Mouse (Mus musculus) thymus, adult 2 months (tissue): Measurements from ENCODE around the gene Plscr5. TPM values are rescaled to one million over a fixed set of nuclear protein-coding genes. Genes with fewer than 3 reads are reported as not detected.
"Not testable (repeated sequence)": the region's sequence is repeated elsewhere in the genome, so short reads cannot be mapped to it uniquely, and the experiment has no call there.

ENCODE experiments used
- DNase-seq: peaks from one replicate; pipeline ENCODE4 v3.0.0; 2021
- H3K27ac ChIP-seq: fragments of 200-500 bp; 2 replicates; pipeline ENCODE4 v1.5.1; 2012; ENCODE audit warnings: low read length, control low read depth; ENCODE audit not compliant: control insufficient read depth, insufficient read depth
- H3K27me3 ChIP-seq: fragments of 200-500 bp; 2 replicates; pipeline ENCODE4 v1.6.1; 2012; ENCODE audit warnings: mild to moderate bottlenecking, low read length, moderate library complexity, mixed read lengths; ENCODE audit not compliant: control insufficient read depth, insufficient read depth
- H3K36me3 ChIP-seq: fragments of 200-500 bp; 2 replicates; pipeline ENCODE4 v1.6.1; 2012; ENCODE audit warnings: mild to moderate bottlenecking, low read length, moderate library complexity; ENCODE audit not compliant: control insufficient read depth, insufficient read depth
- H3K4me1 ChIP-seq: fragments of 200-500 bp; replicated peaks from 2 replicates; pipeline ENCODE4 v1.6.1; 2012; ENCODE audit warnings: low read length; ENCODE audit not compliant: control insufficient read depth, insufficient read depth
- H3K4me3 ChIP-seq: fragments of 200-500 bp; 2 replicates; pipeline ENCODE4 v1.5.1; 2012; ENCODE audit warnings: mild to moderate bottlenecking, low read length, control low read depth, moderate library complexity; ENCODE audit not compliant: control insufficient read depth, insufficient read depth
- CTCF ChIP-seq: fragments of 200-500 bp; IDR thresholded peaks from 2 replicates; pipeline ENCODE4 v1.5.1; 2012; ENCODE audit warnings: mild to moderate bottlenecking, control low read depth, low read length, moderate library complexity, borderline replicate concordance; ENCODE audit not compliant: control insufficient read depth, poor library complexity, insufficient read depth; ENCODE audit errors: extremely low read depth
- POLR2A ChIP-seq: fragments of 200-500 bp; IDR thresholded peaks from 2 replicates; pipeline ENCODE4 v1.6.1; 2012; ENCODE audit warnings: mild to moderate bottlenecking, low read length, control low read depth, moderate library complexity; ENCODE audit not compliant: control insufficient read depth, poor library complexity, insufficient read depth; ENCODE audit errors: extremely low read depth
- WGBS: fragments of 180-500 bp; shearing (Covaris S2); methylation state at CpG from one replicate; pipeline ENCODE4 v1.1.7; 2018; 5-methylcytosine and 5-hydroxymethylcytosine counted together
- polyA plus RNA-seq: library from polyadenylated mRNA; depleted of rRNA; stranded (reverse); fragments of >200 nt; gene quantifications from 2 replicates; pipeline ENCODE4 v1.2.3, GENCODE M21; 2012; rRNA removed

Gene Plscr5
- polyA plus RNA-seq, result 0.10 and 0.27 TPM in 2 replicates

DNA sequence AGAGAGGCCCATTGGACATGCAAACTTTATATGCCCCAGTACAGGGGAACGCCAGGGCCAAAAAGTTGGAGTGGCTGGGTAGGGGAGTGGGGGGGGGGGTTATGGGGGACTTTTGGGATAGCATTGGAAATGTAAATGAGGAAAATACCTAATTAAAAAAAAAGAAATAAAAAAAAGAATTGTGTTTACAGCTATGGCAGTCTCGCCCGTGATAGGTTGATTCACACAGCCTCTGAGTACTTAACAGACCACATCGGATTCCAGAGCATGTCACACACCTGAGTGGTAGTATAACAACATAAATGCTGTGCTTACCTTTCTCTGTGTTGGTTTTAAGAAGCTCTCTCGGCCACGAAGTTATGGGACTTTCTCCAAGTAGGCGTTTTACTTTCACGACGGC is at the start of gene Plscr5:
Plscr5 (plus strand) TSS at position 301 of the 400 bp plus-strand sequence.
- not testable (repeated sequence) for H3K36me3 ChIP-seq, H3K4me1 ChIP-seq, DNase-seq, H3K27me3 ChIP-seq, H3K27ac ChIP-seq, H3K4me3 ChIP-seq
- 78% methylated on average over 9 of the region's 9 CpGs for WGBS

GRCm38 (mm10) chr9:92147555-92148248 is 45.0 kb upstream of the Plscr5 start:
- H3K27me3 ChIP-seq, result no peaks in the 10 kb centered on the region
- H3K4me1 ChIP-seq, result no peaks in the 10 kb centered on the region
- H3K27ac ChIP-seq, result no peak overlapping the region
- TF ChIP-seq POLR2A (no peak), CTCF (no peak)
- H3K36me3 ChIP-seq, result no peaks in the 10 kb centered on the region
- no peak for DNase-seq
- H3K4me3 ChIP-seq, result no peak overlapping the region
- 28% methylated on average over 7 of the region's 7 CpGs for WGBS

DNA sequence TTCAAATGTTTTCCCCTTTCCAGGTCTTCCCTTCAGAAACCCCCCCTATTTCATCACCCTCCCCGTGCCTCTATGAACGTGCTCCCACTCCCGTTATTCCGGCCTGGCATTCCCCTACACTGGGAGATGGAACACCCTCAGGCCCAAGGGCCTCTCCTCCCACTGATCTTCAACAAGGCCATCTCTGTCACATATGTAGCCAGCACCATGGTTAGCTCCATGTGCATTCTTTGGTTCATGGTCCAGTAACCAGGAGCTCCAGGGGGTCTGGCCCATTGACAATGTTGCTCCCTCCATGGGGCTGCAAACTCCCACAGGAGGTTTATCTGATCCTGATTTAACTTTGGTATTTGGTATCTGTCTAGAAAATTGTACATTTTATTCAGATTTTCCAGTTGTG is 30.5 kb upstream of the Plscr5 start:
- 90% methylated on average over 4 of the region's 4 CpGs for WGBS
- Histone ChIP-seq H3K36me3 (no peaks in the 10 kb centered on the region), H3K4me1 (no peaks in the 10 kb centered on the region), H3K27me3 (no peaks in the 10 kb centered on the region), H3K27ac (no peak overlapping the region), H3K4me3 (no peak overlapping the region)
- TF ChIP-seq POLR2A (no peak), CTCF (no peak)
- no peak for DNase-seq

GRCm38 (mm10) chr9:92173318-92173985 is 19.3 kb upstream of the Plscr5 start:
- Histone ChIP-seq H3K27me3 (no peaks in the 10 kb centered on the region), H3K4me1 (no peaks in the 10 kb centered on the region), H3K27ac (no peak overlapping the region), H3K36me3 (no peaks in the 10 kb centered on the region), H3K4me3 (no peak overlapping the region)
- no peak for DNase-seq
- WGBS, result 92% methylated on average over 3 of the region's 3 CpGs
- TF ChIP-seq CTCF, result no peak
- TF ChIP-seq POLR2A, result no peak

GRCm38 (mm10) chr9:92174176-92175075 is 18.3 kb upstream of the Plscr5 start:
- H3K36me3 ChIP-seq, result no peaks in the 10 kb centered on the region
- no peaks in the 10 kb centered on the region for H3K27me3 ChIP-seq
- DNase-seq, result no peak
- TF ChIP-seq CTCF, result no peak
- no peak for TF ChIP-seq POLR2A
- no peaks in the 10 kb centered on the region for H3K4me1 ChIP-seq
- WGBS, result 82% methylated on average over 15 of the region's 15 CpGs
- no peak overlapping the region for H3K27ac ChIP-seq
- H3K4me3 ChIP-seq, result no peak overlapping the region

DNA sequence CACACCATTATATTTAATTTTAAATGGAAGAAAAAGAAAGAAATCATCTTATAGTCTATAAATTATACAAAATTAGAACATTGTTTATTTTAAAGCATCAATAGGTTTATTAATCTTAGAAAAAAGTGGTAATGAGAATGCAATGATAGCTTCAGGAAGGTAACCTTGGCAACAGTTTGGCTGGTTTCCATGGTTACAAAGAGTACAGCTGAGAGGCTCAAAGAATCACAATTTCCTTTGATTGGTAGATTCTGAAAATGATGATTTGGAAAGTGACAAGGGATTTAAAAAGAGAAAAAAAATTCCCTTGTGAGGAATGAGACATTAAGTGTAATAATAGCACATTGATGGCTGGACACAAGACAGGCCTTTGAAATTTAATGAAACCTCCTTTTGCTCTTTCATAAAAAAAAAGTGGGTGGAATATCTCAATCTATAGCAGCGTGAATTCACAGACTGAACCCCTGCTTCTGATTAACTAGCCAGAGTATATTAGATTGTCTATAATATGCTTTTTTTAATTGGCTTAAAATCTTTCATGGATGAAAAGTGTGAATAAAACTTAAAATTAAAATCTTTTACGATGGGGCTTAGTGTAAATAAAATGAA is 13.8 kb upstream of the Plscr5 start:
- no peak overlapping the region for H3K4me3 ChIP-seq
- H3K4me1 ChIP-seq, result no peaks in the 10 kb centered on the region
- H3K27me3 ChIP-seq, result no peaks in the 10 kb centered on the region
- TF ChIP-seq CTCF (no peak), POLR2A (no peak)
- no peak for DNase-seq
- H3K36me3 ChIP-seq, result no peaks in the 10 kb centered on the region
- H3K27ac ChIP-seq, result no peak overlapping the region
- whole genome bisulfite sequencing, result 94% methylated on average over 2 of the region's 2 CpGs
